Mouse (Mus musculus) MEL (cell line): ENCODE measurements around the gene Celf2.

ENCODE experiments used
- CHD1 ChIP-seq: IDR thresholded peaks from 2 replicates; pipeline ENCODE4 v1.6.1; 2012; ENCODE audit warnings: low read depth, mild to moderate bottlenecking, inconsistent platforms, low read length, improper control_type of control experiment
- CTCF ChIP-seq, 3 experiments: IDR thresholded peaks in 2 of 3; conservative IDR thresholded peaks in 1 of 3; 2 replicates each; pipeline ENCODE4 v1.5.1; 2011 to 2012; ENCODE audit warnings: low read length in 3 of 3, low read depth in 2 of 3, mild to moderate bottlenecking in 2 of 3, improper control_type of control experiment in 1 of 3, inconsistent platforms in 1 of 3, mixed read lengths in 1 of 3, moderate library complexity in 1 of 3; ENCODE audit not compliant: control insufficient read depth in 1 of 3, insufficient read depth in 1 of 3, poor library complexity in 1 of 3, severe bottlenecking in 1 of 3
- E2F4 ChIP-seq: IDR thresholded peaks from 2 replicates; pipeline ENCODE4 v1.6.1; 2011; ENCODE audit warnings: low read depth, low read length, improper control_type of control experiment, borderline replicate concordance
- ETS1 ChIP-seq: IDR thresholded peaks from 2 replicates; pipeline ENCODE4 v1.6.1; 2012; ENCODE audit warnings: low read depth, mild to moderate bottlenecking, inconsistent platforms, low read length, improper control_type of control experiment, moderate library complexity
- JUND ChIP-seq: IDR thresholded peaks from 2 replicates; pipeline ENCODE4 v1.6.1; 2011; ENCODE audit warnings: low read depth, mild to moderate bottlenecking, improper control_type of control experiment, low read length
- MAX ChIP-seq: IDR thresholded peaks from 2 replicates; pipeline ENCODE4 v1.6.1; 2011; ENCODE audit warnings: low read length, improper control_type of control experiment
- NELFE ChIP-seq: IDR thresholded peaks from 2 replicates; pipeline ENCODE4 v1.6.1; 2011; ENCODE audit warnings: low read depth, low read length, improper control_type of control experiment
- POLR2A ChIP-seq, 2 experiments: IDR thresholded peaks; 2 replicates each; pipeline ENCODE4 v1.6.1; 2011 to 2012; ENCODE audit warnings: low read length in 2 of 2, mild to moderate bottlenecking in 2 of 2, control low read depth in 1 of 2, improper control_type of control experiment in 1 of 2, low read depth in 1 of 2, moderate library complexity in 1 of 2; ENCODE audit not compliant: control insufficient read depth in 1 of 2, insufficient read depth in 1 of 2, poor library complexity in 1 of 2
- POLR2AphosphoS2 ChIP-seq: IDR thresholded peaks from 2 replicates; pipeline ENCODE4 v1.6.1; 2011; ENCODE audit warnings: low read length, improper control_type of control experiment
- TCF12 ChIP-seq: IDR thresholded peaks from 2 replicates; pipeline ENCODE4 v1.6.1; 2014; ENCODE audit warnings: low read depth, mild to moderate bottlenecking, inconsistent platforms, low read length, improper control_type of control experiment, moderate library complexity
- USF1 ChIP-seq: IDR thresholded peaks from 2 replicates; pipeline ENCODE4 v1.6.1; 2014; ENCODE audit warnings: low read depth, mild to moderate bottlenecking, inconsistent platforms, low read length, improper control_type of control experiment, moderate library complexity
- ZMIZ1 ChIP-seq: IDR thresholded peaks from 2 replicates; pipeline ENCODE4 v1.6.1; 2012; ENCODE audit warnings: low read depth, mild to moderate bottlenecking, inconsistent platforms, low read length, improper control_type of control experiment, moderate library complexity

GRCm38 (mm10) chr2:7311776-7312175 is 197.6 kb downstream of the Celf2 start:
- TF ChIP-seq POLR2A (IDR thresholded peaks at IDR 0.05; ENCODE audit: control insufficient read depth in 1 of 2, insufficient read depth in 1 of 2, low read depth in 1 of 2, low read length in 2 of 2, poor library complexity in 1 of 2): no peak
- TF ChIP-seq ZMIZ1: no peak
- TF ChIP-seq POLR2AphosphoS2: no peak
- no peak for TF ChIP-seq TCF12
- no peak for TF ChIP-seq USF1
- no peak for TF ChIP-seq CTCF (IDR thresholded peaks at IDR 0.05 in 2 of 3, conservative IDR thresholded peaks at IDR 0.05 in 1 of 3; ENCODE audit: control insufficient read depth in 1 of 3, insufficient read depth in 1 of 3, low read depth in 2 of 3, low read length in 3 of 3, poor library complexity in 1 of 3, severe bottlenecking in 1 of 3)
- no peak for TF ChIP-seq NELFE
- no peak for TF ChIP-seq MAX
- TF ChIP-seq E2F4: no peak
- TF ChIP-seq JUND: no peak
- no peak for TF ChIP-seq ETS1
- TF ChIP-seq CHD1: no peak
